Mouse (Mus musculus): ENCODE measurements around the gene Hoxd4. TPM values are rescaled to one million over a fixed set of nuclear protein-coding genes. Genes with fewer than 3 reads are reported as not detected.

Gene Hoxd4
- polyA plus RNA-seq, 1 experiment, result 2.4 TPM

DNA sequence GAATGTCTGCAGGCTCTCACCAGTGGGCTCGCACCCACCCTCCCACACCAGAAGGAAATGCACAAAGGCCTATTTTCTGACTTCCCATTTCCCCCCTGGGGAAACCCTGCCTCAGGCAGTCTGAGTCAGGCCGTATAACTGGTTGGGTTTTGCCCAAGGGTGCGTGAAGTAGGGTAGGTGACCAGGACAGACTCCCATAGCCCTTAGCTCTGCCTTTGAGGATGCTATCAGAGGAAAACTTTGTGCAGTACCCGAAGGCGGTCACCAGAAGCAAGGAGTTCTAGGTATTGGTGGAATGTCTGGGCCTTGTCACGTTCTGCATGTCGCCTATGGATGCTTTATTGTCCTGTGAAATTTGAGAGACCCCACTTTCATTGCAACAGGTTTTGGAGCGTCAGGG lies 11.2 kb downstream of the Hoxd4 start:
- WGBS, result 69% methylated on average over 8 of the region's 8 CpGs
- no peak for DNase-seq (ENCODE audit: low read depth, low spot score)

DNA sequence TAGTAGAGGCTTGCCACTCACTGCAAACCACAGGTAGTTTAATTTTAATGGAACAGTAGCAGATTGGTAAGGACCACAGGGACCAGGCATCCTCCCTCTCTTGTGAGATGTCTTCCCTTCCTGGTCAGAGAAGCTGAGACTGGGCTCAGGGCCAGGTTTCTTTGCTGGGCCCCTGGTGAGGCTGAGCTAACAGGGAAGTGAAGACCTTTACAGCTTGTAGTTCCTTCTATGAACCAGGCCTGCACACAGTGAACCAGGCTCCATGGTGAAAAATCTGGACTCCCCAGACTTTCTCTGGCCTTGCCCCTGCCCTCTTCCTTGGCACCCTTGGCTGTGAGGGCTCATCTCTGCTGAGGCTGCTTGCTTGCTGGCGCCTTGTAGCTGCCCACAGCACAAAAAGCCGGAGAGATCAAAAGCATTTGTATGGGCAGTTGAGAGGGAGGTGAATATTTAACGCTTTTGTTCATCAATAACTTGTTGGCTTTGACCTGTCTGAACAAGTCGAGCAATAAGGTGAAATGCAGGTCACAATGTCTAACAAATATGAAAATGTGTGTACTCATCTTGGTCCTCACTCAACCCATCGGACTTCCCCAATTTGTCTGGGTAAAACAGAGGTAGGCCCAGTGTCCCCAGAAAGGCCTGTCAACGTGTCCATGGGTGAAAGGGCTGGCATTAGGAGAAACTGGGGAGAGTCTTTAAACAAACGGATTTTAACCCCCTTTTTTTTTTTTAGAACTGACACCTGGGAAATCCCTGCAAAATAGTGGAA lies 12.7 kb downstream of the Hoxd4 start:
- 51% methylated on average over 7 of the region's 7 CpGs for WGBS
- no peak for DNase-seq (ENCODE audit: low read depth, low spot score)

DNA sequence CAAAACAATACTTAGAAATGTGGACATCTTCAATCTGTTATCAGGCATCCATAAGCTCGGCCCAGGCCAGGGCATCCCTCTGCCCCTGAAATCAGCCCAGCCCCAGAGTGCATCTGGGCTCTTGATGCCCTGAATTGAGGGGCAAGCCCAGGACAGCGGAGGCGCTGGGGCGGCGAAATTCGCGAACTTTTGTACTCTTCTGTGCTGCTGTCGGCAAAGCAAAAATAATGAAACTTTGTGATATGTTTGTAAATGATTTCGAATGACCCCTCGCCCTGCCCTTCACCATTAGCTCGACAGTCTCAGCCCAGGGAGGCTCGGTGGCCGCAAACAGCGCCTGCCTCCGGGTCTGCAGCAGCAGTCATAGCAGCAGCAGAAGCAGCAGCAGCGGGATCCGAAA lies 13.4 kb downstream of the Hoxd4 start:
- 78% methylated on average over 17 of the region's 17 CpGs for WGBS
- no peak for DNase-seq (ENCODE audit: low read depth, low spot score)

DNA sequence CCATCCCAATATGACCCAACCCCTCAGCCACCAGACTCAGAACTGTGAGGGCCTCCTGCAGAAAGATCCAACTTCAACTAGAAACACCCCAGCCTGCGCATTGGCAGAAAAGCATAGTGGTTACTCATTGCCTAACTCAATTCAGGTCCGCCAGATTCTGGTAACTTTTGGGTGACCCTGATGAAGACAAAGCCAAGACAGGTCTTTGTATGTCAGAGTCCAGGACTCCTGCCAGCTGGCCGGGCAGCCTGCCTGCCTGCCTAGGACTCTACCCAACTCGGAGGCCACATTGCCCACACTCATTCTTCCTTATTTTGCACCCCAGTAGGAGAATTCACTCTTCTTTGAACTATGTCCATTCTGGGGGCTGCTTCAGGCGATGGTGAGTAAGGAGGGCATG lies 14.8 kb downstream of the Hoxd4 start, which contains the start of gene Gm28230:
TSS of gene Gm28230 (plus strand) at position 178 of the 400 bp plus-strand sequence.
- no peak for DNase-seq (ENCODE audit: low read depth, low spot score)
- WGBS, result 68% methylated on average over 5 of the region's 5 CpGs

DNA sequence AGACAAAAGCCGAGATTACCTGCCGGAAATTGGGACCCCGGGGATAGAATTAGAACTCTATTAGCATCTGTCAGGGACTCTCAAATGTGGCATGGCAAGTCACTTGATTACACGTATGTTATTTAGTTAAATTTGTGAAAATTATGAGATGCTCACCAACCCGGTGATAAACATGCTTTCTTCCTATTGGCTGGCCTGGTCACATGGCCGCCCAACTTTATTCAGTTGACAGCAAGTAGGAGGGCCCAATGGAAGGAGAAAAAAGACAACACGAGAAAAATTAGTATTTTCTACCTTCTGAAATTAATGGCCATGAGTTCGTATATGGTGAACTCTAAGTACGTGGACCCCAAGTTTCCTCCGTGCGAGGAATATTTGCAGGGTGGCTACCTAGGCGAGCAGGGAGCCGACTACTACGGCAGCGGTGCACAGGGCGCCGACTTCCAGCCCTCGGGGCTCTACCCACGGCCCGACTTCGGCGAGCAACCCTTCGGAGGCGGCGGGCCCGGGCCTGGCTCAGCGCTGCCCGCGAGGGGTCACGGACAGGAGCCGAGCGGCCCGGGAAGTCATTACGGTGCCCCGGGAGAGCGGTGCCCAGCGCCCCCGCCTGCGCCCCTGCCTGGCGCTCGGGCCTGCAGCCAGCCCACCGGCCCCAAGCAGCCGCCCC lies 15.4 kb downstream of the Hoxd4 start:
- 53% methylated on average over 43 of the region's 43 CpGs for WGBS

DNA sequence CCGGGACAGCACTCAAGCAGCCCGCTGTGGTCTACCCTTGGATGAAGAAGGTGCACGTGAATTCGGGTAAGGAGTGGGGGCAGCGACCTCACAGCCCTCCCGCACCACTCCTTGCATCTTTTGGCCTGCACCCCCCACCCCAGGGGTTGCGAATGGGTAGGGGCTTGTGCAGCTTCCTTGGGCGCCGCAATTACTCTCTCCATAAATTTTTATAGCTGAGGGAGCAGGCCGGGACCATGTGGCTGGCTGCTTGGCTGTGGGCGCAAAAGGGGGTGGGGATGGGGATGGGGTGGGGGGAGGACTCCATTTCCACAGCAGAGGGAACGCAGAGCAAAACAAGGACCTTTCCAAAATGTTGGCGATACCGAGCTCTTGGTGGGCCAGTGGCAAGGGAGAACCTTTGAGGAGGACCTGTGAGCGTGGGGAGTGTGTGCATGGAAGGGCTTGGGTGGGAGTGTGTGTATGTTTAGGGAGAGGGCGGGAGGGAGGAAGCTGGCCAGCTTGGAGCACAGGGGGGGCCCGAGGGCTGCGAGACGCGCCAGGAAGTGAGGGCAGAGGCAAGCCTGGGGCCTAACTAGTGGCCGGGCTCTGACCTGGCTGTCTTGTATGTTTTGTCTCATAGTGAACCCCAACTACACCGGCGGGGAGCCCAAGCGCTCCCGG lies 16.0 kb downstream of the Hoxd4 start:
- 41% methylated on average over 25 of the region's 25 CpGs for WGBS
- DNase-seq (ENCODE audit: low read depth, low spot score), result no peak

More for the DNA sequence above, 15.4 kb downstream of the Hoxd4 start:
- no peak for DNase-seq (ENCODE audit: low read depth, low spot score)

DNA sequence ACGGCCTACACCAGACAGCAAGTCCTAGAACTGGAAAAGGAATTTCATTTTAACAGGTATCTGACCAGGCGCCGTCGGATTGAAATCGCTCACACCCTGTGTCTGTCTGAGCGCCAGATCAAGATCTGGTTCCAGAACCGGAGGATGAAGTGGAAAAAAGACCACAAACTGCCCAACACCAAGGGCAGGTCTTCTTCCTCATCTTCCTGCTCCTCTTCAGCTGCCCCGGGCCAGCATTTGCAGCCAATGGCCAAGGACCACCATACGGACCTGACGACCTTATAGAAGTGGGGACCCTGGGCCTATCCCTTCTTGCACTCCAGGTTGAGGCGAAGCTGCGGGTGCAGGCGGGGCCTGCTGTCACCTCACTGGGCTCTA lies 16.6 kb downstream of the Hoxd4 start:
- 68% methylated on average over 13 of the region's 13 CpGs for WGBS

DNA sequence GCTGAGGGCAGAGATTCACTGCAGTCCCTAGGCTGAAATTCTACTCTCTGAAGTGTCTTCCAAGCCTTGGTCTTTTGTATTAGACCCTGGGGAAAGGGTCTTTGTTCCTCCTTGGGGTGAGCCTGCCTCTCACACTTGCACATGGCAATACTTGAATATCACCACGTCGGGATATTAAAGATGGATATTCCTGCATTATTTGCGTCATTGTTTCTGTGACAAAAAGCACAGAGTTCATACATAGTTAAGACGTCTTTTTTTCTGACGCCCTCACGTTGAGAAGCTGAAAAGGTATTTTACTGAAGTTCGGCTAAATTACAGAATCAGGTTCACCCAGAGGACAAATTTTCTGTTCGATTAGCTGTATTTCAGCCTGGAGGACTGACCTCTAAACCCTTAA lies 18.6 kb downstream of the Hoxd4 start:
- no peak for DNase-seq (ENCODE audit: low read depth, low spot score)
- 71% methylated on average over 8 of the region's 8 CpGs for WGBS

More for the DNA sequence above, 16.6 kb downstream of the Hoxd4 start:
- DNase-seq (ENCODE audit: low read depth, low spot score), result no peak

DNA sequence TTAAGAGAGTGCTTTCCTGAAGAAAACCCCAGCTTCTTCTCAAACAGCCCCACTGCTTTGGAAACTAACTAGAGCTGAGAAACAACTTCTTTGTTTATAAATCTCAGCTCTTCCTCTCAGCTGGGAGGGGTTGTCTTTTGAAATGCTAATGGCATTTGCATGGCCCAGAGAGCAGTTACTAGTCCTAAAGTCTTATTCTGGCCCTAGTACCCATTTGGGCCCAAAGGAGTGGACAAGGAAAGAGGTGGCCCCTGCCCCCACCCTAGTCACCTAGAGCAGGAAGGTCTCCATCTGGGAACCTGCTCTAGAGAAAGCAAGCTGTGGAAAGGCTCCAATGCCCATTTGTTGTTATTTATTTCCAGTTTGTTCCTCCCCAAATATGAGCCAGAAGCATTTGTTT lies 19.3 kb downstream of the Hoxd4 start:
- DNase-seq (ENCODE audit: low read depth, low spot score), result no peak

DNA sequence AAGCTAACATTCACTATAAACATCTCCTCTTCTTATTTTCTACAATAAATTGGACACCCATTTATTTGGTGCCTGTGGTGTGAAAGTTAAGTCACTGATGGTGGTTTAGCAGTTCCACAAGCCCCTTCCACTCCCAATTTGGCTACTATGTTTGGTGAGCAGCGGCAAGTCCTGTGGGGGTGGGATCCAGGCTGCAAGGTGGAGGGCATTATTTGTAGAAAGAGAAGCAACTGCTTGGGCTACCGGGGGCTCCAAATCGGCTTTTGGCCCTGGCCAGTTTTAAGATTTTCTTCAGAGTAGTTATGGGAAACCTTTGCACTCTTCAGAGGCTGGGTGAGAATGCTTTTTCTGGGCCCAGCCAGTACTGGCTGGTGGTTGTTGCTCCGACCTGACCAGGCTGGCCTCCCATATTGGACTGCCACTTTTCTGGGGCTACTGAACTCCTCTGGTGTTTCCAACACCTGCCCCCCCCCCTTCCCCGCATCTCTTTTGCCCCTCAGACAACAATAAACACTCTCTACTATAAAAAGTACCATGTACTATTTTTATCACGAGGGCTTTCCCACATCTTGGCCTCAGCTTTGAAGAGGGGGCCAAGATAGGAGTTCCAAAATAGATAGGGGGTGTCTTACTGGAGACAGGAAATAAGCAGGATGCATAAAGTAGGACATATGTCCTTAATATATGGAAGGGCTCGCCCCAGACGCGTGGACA lies 20.2 kb downstream of the Hoxd4 start:
- 42% methylated on average over 9 of the region's 9 CpGs for WGBS
- no peak for DNase-seq (ENCODE audit: low read depth, low spot score)

DNA sequence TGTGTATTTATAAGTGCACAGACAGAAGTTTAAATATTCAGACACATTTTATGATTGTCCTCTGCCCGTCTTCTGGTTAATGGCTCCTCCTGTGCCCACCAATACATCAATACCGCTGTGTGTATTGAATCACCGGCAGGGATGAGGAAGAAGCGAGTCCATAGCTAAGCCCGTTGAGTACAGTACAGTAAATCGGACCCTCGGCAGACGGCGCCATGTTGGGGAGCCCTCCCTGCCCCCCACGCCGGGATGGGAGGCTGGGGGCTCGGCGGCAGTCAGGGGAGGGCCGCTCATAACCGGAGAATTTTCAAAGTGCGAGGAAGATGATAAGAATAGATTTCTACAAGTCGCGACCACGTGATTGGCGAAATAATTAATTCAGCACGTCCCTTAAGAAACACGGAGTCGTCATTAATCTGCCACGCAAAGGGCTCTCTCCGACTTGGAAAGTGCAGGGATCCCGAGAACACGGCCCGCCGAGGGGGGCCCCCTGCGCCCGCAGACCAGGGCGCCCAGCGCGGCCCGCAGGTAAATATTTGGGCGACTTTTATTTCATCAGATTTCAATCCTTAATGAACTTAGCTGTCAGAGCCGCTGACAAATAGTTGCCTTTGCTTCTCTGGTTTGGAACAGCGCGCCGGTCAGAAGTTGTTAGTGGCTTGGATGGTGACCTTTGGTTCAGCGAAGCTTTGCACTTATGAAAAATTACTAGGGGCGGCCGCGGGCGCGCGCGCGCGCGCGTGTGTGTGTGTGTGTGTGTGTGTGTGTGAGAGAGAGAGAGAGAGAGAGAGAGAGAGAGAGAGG lies 21.0 kb downstream of the Hoxd4 start:
- no peak for DNase-seq (ENCODE audit: low read depth, low spot score)
- 14% methylated on average over 52 of the region's 52 CpGs for WGBS

DNA sequence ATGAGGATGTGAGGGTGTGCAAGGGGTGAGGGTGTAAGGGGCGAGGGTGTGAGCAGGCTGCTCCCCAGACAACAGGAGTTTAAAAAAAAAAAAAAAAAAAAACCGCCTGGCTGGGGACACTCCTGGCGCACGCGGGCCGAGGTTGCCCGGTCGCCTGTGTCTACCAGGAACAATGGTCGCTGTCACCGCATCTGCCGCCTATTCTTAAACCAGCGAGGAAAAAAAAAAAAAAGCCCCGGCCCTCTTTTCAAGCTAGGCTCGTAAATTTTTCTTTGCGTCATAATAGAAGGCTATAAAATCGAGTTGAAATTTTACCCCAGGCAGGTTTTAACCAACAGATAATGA lies 21.6 kb downstream of the Hoxd4 start:
- no peak for DNase-seq (ENCODE audit: low read depth, low spot score)
- 15% methylated on average over 16 of the region's 16 CpGs for WGBS

DNA sequence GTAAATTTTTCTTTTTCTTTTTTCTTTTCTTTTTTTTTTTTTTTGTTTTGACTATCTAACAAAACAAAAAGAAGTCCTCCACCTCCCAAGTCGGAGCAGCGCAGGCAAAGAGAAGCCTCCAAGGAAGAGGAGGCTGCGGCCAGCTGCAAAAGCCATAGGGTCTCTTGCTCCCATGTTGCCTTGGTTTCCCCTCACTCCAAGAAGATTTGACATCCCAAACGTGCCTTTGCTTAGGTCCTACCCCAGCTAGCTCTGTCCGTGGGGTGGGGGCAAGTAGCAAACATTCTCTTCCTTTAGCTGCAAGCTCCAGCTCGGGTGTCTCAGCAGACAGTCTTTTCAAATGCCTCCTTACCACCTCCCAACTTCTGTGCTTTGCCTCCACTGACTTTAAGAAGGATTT lies 22.0 kb downstream of the Hoxd4 start:
- 22% methylated on average over 6 of the region's 6 CpGs for WGBS
- no peak for DNase-seq (ENCODE audit: low read depth, low spot score)

DNA sequence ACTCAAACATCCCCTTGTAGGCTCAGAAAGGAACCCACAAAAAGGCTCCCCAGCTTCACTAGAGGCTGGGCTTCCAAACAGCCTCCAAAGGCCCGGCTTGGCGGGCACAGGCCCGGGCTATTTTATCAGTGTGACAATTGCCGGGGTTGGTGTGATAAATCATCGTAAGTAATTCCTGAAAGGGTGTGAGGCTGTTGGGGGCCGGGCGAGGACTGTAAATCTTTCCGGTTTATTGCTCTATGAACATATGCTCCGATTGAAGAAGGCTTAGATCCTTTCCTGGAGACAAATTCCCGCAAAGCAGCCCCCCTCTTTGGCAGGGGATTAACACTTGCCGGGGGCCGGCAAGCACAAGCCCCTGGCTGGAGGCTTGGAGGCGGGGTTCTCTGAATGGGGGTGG lies 22.7 kb downstream of the Hoxd4 start:
- no peak for DNase-seq (ENCODE audit: low read depth, low spot score)
- 10% methylated on average over 13 of the region's 13 CpGs for WGBS

DNA sequence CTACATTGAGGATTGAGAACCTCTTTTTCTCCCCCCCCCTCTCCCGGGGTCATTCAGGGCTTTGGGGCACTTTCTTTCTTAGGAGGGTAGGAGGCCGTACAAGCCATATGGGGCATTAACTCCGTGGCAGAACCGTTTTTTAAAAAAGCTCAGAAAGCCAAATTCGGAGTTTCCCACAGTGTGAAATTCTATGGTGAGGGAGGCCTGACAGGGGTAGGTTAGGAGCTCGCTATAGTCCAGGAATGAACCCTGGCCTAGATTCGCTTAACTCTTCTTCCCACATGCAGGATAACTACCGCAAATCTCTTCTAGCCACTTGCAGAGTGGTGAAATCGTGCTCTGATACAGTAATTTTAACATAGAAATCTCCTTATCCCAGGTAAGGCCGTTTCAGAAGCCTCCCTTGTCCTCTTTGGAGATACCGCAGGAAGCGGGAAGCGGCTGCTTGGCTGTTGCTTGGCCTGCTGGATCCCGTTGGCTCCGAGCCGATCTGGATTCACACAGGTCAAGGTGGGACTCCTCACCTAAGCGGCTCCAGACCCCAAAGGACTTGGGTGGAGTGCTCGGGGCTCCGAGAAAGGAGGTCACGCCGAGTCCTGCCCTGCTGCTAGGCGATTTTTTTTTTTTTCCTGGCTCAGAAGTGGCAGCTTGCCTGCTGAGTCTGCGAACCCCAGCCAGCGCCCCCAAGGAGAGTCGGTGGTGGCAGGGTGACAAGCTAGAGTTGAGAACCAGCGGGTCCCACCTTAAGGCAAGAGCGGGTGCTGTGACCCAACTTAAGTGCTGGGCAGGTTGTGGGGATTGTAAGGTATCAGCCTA lies 23.5 kb downstream of the Hoxd4 start:
- no peak for DNase-seq (ENCODE audit: low read depth, low spot score)
- WGBS, result 54% methylated on average over 27 of the region's 27 CpGs

DNA sequence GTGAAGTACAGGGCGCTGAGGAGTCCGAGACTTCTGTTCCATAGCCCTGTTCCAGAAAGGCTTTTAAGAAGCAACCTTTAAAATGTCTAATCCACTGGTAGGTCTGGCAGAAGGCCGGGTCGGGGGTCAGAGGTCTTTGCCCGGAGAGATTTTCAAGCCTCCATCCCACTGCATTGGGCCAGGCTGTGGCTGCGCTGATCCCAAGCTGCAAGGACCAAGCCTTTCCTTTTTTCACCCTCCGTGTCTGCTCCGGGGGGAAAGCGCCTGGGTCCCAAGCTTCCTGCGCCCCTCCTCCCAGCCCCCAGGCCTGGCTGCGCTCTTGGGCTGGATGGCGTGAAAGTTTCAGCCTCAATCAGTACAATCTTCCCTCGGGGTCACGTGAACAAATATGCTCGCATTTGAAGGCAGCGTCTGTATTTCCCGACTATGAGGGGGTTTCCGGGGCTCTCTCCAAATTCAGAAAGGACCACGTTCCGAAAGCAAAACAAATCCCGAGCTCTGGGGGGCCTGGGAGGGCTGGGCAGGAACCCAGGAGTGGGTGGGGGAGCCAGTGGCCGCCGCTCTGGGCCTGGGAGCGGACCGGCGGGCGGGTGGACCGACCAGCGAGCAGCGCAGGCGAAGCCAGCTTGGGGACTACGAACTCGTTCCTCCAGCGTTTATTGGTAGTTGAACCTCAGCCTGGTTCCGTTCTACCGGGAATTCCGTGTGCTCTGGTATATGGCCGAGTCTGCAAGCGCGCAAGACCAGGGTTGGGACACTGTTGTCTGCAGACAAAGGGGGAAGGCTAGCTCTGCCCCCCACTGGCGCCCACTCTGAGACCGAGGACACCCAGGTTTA lies 24.3 kb downstream of the Hoxd4 start:
- DNase-seq (ENCODE audit: low read depth, low spot score), result no peak
- 43% methylated on average over 42 of the region's 42 CpGs for WGBS

DNA sequence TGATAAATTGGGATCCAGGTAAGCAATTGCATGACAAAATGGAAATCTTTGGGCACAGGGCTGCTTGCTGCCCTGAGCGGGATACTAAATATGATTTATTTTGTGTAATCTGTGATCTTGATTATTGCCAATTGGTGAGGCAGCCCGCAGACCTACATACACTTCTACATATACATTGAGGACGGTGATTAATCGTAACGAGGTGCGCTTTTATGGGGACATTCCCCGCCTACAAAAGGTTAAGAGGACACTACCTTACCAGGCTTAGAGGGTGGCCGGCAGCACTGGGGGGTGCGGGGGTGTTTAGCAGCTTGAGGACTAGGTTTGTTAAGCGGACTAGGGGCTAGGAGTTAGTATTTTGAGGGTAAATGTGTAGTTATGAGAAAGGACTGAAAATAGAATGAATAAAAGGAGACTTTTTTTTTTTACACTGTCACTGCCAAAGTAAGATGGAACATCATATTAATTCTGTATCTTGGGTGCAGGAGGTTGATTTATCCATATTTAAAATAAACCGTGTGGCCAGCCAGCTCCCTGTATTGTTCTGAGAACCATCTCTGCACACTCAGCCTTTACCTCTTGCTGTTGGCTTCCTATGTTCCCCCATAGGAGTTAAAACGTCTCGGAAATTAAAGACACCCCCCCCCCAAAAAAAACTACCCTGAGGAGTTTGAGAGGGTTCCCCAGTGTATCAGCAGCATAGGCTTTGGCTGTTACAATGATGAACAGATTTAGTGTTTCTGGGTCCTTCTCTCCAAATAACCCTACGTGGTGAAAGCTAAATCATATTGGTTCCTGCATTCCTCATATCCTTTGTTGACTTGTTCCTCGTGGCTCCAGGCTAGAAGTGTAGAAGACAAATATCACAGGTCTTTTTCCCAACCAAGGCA lies 25.2 kb downstream of the Hoxd4 start:
- WGBS, result 53% methylated on average over 15 of the region's 15 CpGs
- DNase-seq (ENCODE audit: low read depth, low spot score), result no peak
